Mouse (Mus musculus): Measurements from ENCODE around the gene Qrich1. TPM values are rescaled to one million over a fixed set of nuclear protein-coding genes. Genes with fewer than 3 reads are reported as not detected.
A peak's percentile ranks its signal among the peaks of the same experiment; 100 is the strongest.

The Qrich1 gene
- polyA plus RNA-seq, 1 experiment from 2014 or later = 145 TPM

DNA sequence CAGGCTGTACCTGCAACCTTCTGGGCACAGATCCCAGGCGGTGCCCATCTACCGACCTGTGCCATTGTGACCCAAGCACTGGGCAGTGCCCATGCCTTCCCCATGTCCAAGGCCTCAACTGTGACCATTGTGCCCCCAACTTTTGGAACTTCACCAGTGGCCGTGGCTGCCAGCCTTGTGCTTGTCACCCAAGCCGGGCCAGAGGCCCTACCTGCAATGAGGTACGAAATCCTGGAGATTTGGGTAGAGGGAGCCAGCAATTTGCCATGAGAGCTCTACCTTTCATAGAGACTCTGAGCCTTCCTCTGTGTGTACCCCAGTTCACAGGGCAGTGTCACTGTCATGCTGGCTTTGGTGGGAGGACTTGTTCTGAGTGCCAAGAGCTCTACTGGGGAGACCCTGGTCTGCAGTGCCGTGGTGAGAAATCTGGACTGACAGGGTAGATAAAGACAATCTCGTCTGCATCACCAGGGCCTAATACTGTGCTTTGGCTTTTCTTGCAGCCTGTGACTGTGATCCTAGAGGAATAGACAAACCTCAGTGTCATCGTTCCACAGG lies 29.6 kb upstream of the Qrich1 start:
- Histone ChIP-seq H3K4me3 (ENCODE audit: low read depth, low read length) (no peak overlapping the region), H3K4me2 (no peak overlapping the region), H3K4me1 (ENCODE audit: insufficient read depth) (peaks cover 5% of the 10 kb centered on the region; the same call in 1 of the 2 replicates), H3K27me3 (ENCODE audit: insufficient read depth, low read length) (no peaks in the 10 kb centered on the region), H3K9ac (no peak overlapping the region), H3K9me3 (ENCODE audit: low read depth, low read length) (no peaks in the 10 kb centered on the region), H3K27ac (ENCODE audit: low read depth) (no peak overlapping the region), H3K36me3 (ENCODE audit: insufficient read depth) (peaks cover 80% of the 10 kb centered on the region)
- TF ChIP-seq CTCF (IDR thresholded peaks at IDR 0.05; ENCODE audit: low read depth) = no peak
- DNase-seq = no peak
- ATAC-seq (ENCODE audit: insufficient read depth) = no peak
- WGBS = 91% methylated on average over 8 of the region's 8 CpGs

DNA sequence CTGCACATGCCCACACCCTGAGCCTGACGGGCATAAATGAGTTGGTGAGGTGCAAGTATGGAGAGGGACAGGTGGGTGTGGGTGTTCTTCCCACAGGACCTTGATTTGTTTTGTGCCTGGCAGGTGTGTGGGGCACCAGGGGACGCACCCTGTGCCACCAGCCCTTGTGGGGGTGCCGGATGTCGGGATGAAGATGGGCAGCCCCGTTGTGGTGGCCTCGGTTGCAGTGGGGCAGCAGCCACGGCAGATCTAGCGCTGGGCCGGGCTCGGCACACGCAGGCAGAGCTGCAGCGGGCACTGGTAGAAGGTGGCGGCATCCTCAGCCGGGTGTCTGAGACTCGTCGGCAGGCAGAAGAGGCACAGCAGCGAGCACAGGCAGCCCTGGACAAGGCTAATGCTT lies 28.2 kb upstream of the Qrich1 start:
- 89% methylated on average over 17 of the region's 17 CpGs for WGBS
- Histone ChIP-seq H3K36me3 (ENCODE audit: insufficient read depth) (peaks cover 80% of the 10 kb centered on the region), H3K4me3 (ENCODE audit: low read depth, low read length) (no peak overlapping the region), H3K9me3 (ENCODE audit: low read depth, low read length) (no peaks in the 10 kb centered on the region), H3K27me3 (ENCODE audit: insufficient read depth, low read length) (no peaks in the 10 kb centered on the region), H3K4me2 (no peak overlapping the region), H3K4me1 (ENCODE audit: insufficient read depth) (peaks cover 5% of the 10 kb centered on the region; the same call in 1 of the 2 replicates), H3K27ac (ENCODE audit: low read depth) (no peak overlapping the region), H3K9ac (no peak overlapping the region)
- TF ChIP-seq CTCF (IDR thresholded peaks at IDR 0.05; ENCODE audit: low read depth) = no peak
- ATAC-seq (ENCODE audit: insufficient read depth) (no peak), DNase-seq (no peak)

DNA sequence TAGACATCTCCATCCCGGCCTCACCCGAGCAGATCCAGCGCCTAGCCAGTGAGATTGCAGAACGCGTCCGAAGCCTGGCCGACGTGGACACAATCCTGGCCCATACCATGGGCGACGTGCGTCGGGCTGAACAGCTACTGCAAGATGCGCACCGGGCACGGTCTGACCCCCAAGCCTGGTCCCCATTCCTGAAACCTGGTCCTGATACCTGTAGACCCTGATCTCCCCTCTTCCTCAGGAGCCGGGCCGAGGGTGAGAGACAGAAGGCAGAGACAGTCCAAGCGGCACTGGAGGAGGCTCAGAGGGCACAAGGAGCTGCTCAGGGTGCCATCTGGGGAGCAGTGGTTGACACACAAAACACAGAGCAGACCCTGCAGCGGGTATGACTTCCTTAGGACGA lies 27.4 kb upstream of the Qrich1 start:
- Histone ChIP-seq H3K9ac (no peak overlapping the region; the same call in 1 of the 2 replicates), H3K36me3 (ENCODE audit: insufficient read depth) (peaks cover 80% of the 10 kb centered on the region), H3K4me2 (no peak overlapping the region), H3K4me3 (ENCODE audit: low read depth, low read length) (no peak overlapping the region), H3K4me1 (ENCODE audit: insufficient read depth) (peaks cover 5% of the 10 kb centered on the region; the same call in 1 of the 2 replicates), H3K27ac (ENCODE audit: low read depth) (no peak overlapping the region), H3K27me3 (ENCODE audit: insufficient read depth, low read length) (no peaks in the 10 kb centered on the region), H3K9me3 (ENCODE audit: low read depth, low read length) (no peaks in the 10 kb centered on the region)
- WGBS = 95% methylated on average over 20 of the region's 20 CpGs
- ATAC-seq (ENCODE audit: insufficient read depth) (no peak), DNase-seq (no peak)
- no peak for TF ChIP-seq CTCF (IDR thresholded peaks at IDR 0.05; ENCODE audit: low read depth)

DNA sequence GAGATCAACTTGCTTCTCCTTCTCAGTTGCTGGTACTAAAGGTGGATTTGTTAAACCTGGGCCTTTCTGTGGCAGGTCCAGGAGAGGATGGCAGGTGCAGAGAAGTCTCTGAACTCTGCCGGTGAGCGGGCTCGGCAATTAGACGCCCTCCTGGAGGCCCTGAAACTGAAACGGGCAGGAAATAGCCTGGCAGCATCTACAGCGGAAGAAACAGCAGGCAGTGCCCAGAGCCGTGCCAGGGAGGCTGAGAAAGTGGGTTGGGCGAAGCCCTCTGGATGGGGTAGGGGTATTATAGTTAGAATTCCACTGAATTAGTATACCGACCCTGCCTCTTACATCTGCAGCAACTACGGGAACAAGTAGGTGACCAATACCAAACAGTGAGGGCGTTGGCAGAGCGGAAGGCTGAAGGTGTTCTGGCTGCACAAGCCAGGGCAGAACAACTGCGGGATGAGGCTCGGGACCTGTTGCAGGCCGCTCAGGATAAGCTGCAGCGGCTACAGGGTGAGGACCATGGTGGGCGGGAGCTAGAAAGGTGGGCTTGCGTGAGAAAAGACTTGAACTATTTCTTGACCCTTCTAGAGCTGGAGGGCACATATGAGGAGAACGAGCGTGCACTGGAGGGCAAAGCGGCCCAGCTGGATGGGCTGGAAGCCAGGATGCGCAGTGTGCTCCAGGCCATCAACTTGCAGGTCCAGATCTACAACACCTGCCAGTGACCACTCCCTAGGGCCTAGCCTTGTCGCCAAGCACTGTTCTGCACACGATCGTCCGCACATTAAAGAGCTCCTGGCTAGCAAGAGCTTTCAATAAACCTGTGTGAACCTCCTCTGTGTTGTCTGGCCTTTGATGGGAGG lies 26.7 kb upstream of the Qrich1 start:
- Histone ChIP-seq H3K4me3 (ENCODE audit: low read depth, low read length) (peak overlapping the region; percentile 79), H3K4me1 (ENCODE audit: insufficient read depth) (peaks cover 5% of the 10 kb centered on the region; the same call in 1 of the 2 replicates), H3K27ac (ENCODE audit: low read depth) (peak overlapping the region; percentile 94), H3K36me3 (ENCODE audit: insufficient read depth) (peaks cover 84% of the 10 kb centered on the region), H3K9ac (peak overlapping the region; percentile 88; the same call in 1 of the 2 replicates), H3K9me3 (ENCODE audit: low read depth, low read length) (no peaks in the 10 kb centered on the region), H3K27me3 (ENCODE audit: insufficient read depth, low read length) (no peaks in the 10 kb centered on the region), H3K4me2 (peak overlapping the region; percentile 90)
- TF ChIP-seq CTCF (IDR thresholded peaks at IDR 0.05; ENCODE audit: low read depth) = no peak
- DNase-seq (no peak), ATAC-seq (ENCODE audit: insufficient read depth) (peak; percentile 32)
- 60% methylated on average over 26 of the region's 26 CpGs for WGBS

DNA sequence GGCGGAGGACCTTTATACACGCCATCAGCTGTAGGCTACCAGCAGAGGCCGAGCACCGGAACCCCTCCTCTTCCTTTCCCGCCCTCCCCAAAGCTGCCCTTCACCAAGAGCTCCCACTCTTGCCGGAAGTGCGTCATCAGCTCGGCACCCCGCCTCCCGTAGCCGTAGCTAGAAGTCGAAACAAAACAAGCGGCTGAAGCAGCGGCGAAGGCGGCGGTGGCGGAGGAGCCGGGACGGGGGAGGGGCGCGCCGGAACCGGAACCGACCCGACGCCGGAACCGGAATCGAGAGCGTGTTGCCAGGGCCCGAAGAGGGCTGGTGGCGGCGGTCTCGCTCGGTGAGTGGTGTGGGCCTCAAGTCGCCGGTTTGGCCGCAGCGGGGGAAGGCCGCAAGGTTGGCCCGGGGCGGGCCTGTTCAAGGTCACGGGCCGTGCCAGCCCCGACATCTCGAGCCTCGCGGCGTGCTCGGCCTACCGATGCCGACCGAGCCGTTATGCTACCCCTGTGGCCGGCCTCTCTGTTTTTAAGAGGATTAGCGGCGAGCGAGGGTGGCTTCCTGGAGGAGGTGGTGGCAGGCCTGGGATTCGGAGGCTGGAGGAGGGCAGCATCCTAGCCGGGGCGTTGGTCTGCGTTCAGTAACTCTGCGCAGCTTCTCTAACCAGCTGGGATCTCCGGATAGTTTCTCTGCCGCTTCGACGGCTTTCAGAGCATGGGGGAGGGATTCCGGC lies 25.9 kb upstream of the Qrich1 start, which contains the start of gene Usp19:
Gene Usp19 (plus strand): TSS at position 44 of the 727 bp plus-strand sequence.
- ATAC-seq (ENCODE audit: insufficient read depth) = peak; percentile 95
- H3K4me3 ChIP-seq (ENCODE audit: low read depth, low read length) = peak within 1 kb of the TSS; percentile 79
- H3K36me3 ChIP-seq (ENCODE audit: insufficient read depth) = peaks cover 84% of the 10 kb centered on the region
- H3K9me3 ChIP-seq (ENCODE audit: low read depth, low read length) = no peaks in the 10 kb centered on the region
- peak within 1 kb of the TSS; percentile 94 for H3K27ac ChIP-seq (ENCODE audit: low read depth)
- TF ChIP-seq CTCF (IDR thresholded peaks at IDR 0.05; ENCODE audit: low read depth) = no peak
- H3K9ac ChIP-seq = peak within 1 kb of the TSS; percentile 88
- DNase-seq = peak; percentile 98
- peak within 1 kb of the TSS; percentile 90 for H3K4me2 ChIP-seq
- peaks cover 5% of the 10 kb centered on the region; the same call in 1 of the 2 replicates for H3K4me1 ChIP-seq (ENCODE audit: insufficient read depth)
- H3K27me3 ChIP-seq (ENCODE audit: insufficient read depth, low read length) = no peaks in the 10 kb centered on the region
- 2% methylated on average over 69 of the region's 69 CpGs for WGBS

DNA sequence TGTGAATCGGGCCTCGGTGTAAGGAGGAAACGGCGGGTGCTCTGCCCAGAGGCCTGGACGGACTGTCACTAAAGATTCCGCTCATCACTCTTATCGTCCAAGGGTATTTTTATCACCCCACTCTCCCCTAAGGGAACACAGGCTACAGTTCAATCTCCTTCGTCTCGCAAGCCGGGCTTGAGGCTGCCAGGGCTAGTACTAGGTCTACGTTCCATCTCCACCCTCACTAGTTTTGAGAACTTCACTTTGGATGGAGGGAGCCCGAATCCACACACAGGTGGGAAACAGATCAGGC lies 25.4 kb upstream of the Qrich1 start:
- H3K27me3 ChIP-seq (ENCODE audit: insufficient read depth, low read length) = no peaks in the 10 kb centered on the region
- H3K4me3 ChIP-seq (ENCODE audit: low read depth, low read length) = peak overlapping the region; percentile 79
- no peak for TF ChIP-seq CTCF (IDR thresholded peaks at IDR 0.05; ENCODE audit: low read depth)
- peaks cover 84% of the 10 kb centered on the region for H3K36me3 ChIP-seq (ENCODE audit: insufficient read depth)
- H3K9ac ChIP-seq = peak overlapping the region; percentile 88
- H3K9me3 ChIP-seq (ENCODE audit: low read depth, low read length) = no peaks in the 10 kb centered on the region
- peaks cover 5% of the 10 kb centered on the region; the same call in 1 of the 2 replicates for H3K4me1 ChIP-seq (ENCODE audit: insufficient read depth)
- no peak for DNase-seq
- no peak for ATAC-seq (ENCODE audit: insufficient read depth)
- H3K27ac ChIP-seq (ENCODE audit: low read depth) = peak overlapping the region; percentile 94
- WGBS = 8% methylated on average over 12 of the region's 12 CpGs
- H3K4me2 ChIP-seq = peak overlapping the region; percentile 90

All from lung, embryonic 14.5 days (tissue).